Mouse (Mus musculus): Measurements from ENCODE around the gene Gm45808.
"Not testable (repeated sequence)": the region's sequence is repeated elsewhere in the genome, so short reads cannot be mapped to it uniquely, and the experiment has no call there.

Gm45808 gene

DNA sequence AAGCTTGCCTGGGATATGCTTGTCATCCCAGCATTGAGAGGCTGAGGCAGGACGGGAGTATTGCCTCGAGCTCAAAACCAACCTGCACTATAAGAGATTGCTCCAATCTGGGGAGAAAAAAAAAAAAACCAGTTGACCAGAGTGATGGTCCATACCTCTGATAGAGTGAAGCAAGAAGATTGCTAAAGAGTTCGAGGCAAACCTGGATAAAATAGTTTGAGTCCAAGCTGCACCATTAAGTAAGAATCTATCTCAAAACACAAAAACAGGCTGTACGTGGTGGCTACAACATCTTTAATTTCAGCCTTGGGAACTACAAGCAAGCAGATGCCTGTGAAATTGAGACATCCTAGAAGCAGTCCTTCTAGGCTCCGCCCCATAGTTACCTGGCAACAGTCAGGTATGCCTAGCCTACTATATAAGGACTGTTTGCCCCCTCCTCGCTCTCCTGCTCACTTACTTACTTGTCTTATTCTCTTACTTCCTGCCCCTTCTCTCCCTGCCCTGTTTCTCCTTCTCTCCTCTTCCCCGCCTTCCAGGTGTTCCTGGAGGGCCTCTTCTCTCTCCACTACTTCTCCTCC is 19.4 kb downstream of the Gm45808 start:
- no peak for DNase-seq

GRCm38 (mm10) chr7:45466283-45467089 is 20.1 kb downstream of the Gm45808 start, which contains the start of gene Bax:
TSS of gene Bax (minus strand) at chr7:45466898.
- DNase-seq = peak; percentile 97

- DNase-seq = no peak
Observed at GRCm38 (mm10) chr7:45465549-45465948, 21.1 kb downstream of the Gm45808 start.

DNA sequence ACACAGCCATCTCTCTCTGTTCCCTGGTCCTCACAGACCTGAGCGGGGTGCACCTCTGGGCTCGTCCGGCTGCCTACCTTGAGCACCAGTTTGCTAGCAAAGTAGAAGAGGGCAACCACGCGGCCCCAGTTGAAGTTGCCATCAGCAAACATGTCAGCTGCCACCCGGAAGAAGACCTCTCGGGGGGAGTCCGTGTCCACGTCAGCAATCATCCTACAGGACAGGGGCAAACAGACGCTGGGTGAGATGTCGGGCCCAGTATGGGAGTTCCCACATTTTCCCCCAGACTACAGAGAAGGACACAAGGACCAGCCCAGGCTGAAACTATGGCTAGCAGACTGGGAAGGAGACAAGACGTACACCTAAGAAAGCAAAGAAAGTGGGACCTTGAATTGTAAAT is 21.5 kb downstream of the Gm45808 start:
- no peak for DNase-seq

GRCm38 (mm10) chr7:45463987-45464778 is 22.4 kb downstream of the Gm45808 start:
- DNase-seq = no peak

DNA sequence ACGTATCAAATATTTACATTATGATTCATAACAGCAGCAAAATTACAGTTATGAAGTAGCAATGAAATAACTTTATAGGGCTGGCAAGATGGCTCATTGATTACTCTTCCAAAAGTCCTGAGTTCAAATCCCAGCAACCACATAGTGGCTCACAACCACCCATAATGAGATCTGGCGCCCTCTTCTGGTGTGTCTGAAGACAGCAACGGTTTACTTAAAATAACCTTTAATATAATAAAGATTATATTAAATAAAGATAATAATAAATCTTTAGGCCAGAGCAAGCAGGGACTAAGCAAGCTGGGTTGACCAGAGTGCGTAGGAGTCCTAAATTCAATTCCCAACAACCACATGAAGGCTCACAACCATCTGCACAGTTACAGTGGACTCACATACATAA is 23.7 kb downstream of the Gm45808 start:
- DNase-seq = not testable (repeated sequence)

DNA sequence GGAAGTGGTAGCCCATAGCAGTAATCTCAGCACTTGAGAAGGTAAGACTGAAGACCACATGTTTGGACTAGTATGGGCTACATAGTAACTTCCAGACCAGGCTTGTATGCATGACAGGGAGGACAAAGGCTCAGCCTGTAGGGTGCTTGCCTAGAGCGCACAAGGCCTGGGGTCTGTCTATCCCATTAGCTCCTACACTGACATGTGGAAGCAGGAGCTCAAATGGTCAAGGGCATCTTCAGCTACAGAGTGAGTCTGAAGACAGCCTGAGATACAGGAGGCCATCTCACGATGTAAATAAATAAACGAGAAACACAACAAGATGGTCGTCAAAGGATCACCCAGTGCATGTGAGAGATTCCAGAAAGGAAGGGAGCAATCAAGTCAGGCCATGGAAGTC is 24.3 kb downstream of the Gm45808 start:
- DNase-seq = no peak

- no peak for DNase-seq
Observed at GRCm38 (mm10) chr7:45461781-45462180, 24.8 kb downstream of the Gm45808 start.

DNA sequence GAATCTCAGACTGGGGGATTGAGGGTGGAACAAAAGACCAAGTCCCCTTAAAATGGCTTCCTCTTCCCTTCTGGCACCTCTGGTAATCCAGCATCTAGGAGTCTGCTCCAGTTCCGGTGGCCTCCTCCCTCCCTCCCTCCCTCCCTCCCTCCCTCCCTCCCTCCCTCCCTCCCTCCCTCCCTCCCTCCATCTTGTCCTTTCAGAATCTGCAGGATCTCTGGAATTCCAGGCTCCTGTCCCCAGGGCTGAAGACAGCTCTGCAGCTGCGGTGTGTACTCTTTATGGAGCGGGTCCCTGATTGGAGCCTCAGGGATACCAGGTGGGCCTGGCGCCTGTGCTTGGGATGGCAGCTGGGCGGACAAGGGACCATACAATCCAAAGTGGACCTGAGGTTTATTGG is 25.3 kb downstream of the Gm45808 start:
- no peak for DNase-seq

- DNase-seq = peak; percentile 66
Observed at GRCm38 (mm10) chr7:45460860-45461314, 25.7 kb downstream of the Gm45808 start.

- DNase-seq = no peak
Observed at GRCm38 (mm10) chr7:45460377-45460776, 26.2 kb downstream of the Gm45808 start.

DNA sequence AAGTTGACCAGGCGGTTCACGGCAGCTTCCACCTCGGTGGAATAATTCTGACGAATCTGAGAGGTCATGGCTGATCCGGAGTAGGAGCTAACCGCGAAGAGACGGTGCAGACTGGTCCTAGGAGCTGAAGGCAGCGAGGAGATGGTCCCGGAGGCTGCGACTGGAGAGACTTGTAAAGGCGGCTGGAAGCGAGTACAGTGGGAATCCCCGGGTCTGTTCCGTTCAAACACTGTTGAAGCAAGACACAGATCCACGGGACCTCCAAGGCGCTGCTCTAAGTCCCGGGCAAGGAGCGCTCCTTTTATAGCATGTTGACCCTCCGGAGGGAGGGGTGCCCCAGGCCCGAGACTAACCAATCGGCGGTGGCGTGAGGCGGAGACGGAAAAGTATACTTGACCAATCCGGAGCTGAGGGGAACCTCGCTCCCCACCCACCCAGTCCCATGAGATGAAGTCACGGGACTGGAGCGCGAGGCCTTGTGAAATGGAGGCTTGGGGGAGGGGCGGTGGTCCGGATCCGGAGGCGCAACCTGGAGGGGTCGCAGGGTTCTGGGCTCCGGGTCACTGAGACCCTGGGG is 27.0 kb downstream of the Gm45808 start, which contains the start of gene Ftl1:
Gene Ftl1 (minus strand): TSS at position 321 of the 577 bp plus-strand sequence.
- peak; percentile 99 for DNase-seq

DNA sequence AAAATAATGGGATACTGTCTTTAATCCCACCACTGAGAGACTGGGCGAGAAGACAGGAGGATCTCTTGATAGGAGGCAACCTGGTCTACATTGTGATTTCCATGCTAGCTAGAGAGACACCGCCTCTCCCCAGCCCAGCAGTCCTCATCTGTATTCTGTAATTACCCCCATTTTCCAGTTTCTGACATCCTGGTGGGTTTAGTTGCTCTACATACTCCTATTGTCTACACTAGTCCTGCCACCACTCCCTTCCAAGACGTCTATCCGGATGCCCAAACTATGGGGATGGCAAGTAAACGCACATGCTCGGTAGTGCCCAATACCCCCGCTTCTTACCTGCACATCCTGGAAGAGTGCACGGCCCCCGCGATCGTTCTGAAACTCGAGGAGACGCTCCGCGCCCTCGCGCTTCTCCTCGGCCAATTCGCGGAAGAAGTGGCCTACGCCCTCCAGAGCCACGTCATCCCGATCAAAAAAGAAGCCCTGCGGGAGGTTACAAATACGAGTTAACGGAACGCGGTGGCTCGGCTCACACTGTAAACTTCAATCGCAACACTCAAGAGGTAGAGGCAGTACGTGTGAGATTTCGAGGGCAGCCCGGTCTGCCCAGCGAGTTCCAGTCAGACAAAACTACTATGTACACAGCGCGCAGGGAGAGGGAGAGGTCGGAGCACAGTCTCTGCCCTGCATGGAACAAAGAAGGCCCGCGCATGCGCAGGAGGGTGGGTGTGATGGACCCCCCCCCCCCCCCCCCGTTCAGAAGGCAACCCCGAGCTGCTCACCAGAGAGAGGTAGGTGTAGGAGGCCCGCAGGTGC is 27.7 kb downstream of the Gm45808 start:
- DNase-seq = peak; percentile 76

DNA sequence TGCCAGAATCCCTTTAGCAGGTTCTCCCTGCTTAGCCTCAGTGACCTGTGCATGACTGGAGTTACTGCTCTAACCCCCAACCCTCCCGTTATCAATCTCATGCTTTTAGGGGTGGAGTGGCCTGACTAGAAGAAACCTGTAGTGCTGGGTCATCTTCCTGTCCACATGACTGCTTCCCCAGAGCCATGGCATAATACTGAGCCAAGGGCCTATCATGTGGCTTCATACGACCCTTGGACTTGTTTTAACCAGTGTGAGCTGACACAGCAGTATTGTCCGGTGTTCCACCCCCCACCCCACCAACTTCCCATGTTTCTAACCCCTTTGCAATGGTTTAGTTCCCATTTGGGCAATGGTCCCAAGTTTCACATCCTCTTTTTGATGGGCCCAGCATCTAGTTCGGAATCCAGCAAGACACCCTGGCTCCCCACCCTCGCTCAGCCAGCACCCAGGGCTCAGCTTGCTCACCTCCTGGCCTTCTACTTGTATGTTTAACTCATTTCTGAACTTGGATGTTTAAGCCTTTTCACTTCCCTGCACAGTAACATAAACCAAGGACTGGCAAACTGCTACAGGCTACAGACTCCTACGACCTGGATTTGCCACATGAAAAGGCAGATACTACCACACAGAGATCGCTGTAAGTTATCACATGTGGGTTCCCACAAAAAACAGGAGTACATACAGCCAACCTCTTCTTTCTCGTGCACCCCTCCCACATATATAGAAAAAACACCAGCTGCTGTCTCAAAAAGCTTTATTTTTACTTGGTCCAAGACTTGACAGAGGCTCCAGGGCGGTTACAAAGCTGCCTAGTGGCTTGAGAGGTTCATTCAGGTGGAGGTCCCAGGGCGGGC is 29.2 kb downstream of the Gm45808 start:
- DNase-seq = peak; percentile 77

DNA sequence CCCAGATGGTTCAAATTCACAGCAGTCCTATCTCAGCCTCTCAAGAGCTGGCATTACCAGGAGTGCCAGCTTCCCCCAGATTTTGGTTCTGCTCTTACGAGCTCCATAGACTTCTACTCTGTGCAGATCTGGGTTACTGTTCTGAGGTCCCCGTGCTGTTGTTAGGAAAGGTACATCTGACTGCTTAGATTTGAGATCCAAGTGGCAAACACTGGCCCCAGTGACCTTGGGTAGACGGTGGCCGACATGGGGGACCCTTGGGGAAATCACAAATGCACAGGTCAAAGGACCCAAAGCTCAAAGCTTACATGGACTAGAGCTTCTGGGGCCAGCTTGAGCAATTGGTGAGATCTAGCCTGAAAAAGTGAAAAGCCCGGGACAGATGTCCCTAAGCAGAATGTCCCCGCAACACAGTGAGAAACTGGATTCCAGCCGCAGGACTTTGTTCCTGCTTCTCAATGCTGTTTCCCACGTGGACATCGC is 29.8 kb downstream of the Gm45808 start:
- no peak for DNase-seq

- DNase-seq = no peak
Observed at GRCm38 (mm10) chr7:45455932-45456696, 30.5 kb downstream of the Gm45808 start.

- DNase-seq = no peak
Observed at GRCm38 (mm10) chr7:45454971-45455370, 31.6 kb downstream of the Gm45808 start.

DNA sequence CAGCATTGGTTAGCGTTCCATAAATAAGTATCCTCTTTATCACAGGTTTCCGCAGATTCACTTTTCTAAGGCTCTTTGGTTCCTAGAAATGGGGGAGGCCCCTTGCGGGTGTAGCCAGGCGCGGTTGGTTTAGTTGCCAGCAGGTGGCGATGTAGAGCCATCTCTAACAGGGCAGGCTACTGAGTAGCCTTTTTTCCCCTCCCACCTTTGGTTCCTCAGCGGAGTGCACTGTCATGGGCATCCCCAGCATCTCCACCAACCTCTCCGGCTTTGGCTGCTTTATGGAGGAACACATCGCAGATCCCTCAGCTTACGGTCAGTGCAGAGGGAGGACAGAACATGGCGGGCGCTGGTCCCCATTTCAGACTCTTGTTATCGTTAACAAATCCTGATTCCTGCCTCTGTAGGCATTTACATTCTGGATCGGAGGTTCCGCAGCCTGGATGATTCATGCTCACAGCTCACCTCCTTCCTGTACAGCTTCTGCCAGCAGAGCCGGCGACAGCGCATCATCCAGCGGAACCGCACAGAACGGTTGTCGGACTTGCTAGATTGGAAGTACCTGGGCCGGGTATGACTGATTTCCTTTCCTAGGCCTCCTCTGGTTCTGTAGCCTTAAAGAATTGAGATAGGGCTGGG is 35.1 kb downstream of the Gm45808 start:
- DNase-seq = peak; percentile 80

DNA sequence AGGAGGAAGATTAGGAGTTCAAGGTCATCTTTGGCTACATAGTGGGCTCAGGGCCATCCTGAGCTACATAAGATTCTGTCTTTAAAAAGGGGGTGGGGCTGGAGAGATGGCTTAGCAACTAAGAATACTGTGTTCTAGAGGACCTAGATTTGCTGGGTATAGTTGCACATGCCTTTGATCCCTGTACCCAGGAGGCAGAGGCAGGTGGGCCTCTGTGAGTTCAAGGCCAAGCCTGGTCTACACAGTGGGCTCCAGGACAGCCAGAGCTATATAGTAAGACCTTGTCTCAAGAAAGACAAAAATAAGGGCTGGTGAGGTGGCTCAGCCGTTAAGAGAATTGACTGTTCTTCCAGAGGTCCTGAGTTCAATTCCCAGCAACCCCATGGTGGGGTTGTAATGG is 36.6 kb downstream of the Gm45808 start:
- no peak for DNase-seq

All from layer of hippocampus, adult 9-11 months (tissue).